Mouse (Mus musculus) megakaryocyte-erythroid progenitor cell, adult 5 weeks (primary cell): ENCODE results near the gene Kifap3. TPM values are rescaled to one million over a fixed set of nuclear protein-coding genes. Genes with fewer than 3 reads are reported as not detected.

Source experiments
- polyA plus RNA-seq: library from polyadenylated mRNA; stranded (reverse); fragments of >175 nt; gene quantifications from 2 replicates; pipeline ENCODE4 v1.2.3, GENCODE M21; 2012

Gene Kifap3
- polyA plus RNA-seq, result 2.9 and 3.1 TPM in 2 replicates

GRCm38 (mm10) chr1:163779336-163780115 lies at the start of gene Kifap3:
Gene Kifap3 (plus strand): TSS chr1:163779583.

GRCm38 (mm10) chr1:163928846-163929245 lies 149.5 kb downstream of the Kifap3 start, which contains the start of gene Scyl3:
Gene Scyl3 (plus strand): TSS chr1:163929100.

Other genes starting within 250 kb of the Kifap3 start
- gene Mettl11b, start 54.4 kb upstream of the Kifap3 start, polyA plus RNA-seq, result not detected in 2 replicates
- gene Scyl3, start 149.5 kb downstream of the Kifap3 start, polyA plus RNA-seq, result 5.3 and 6.5 TPM in 2 replicates
- 1.5 and 1.9 TPM in 2 replicates for gene BC055324, start 215.2 kb downstream of the Kifap3 start, polyA plus RNA-seq
- 0.48 and 0.61 TPM in 2 replicates for gene Mettl18, start 215.3 kb downstream of the Kifap3 start, polyA plus RNA-seq